Mouse (Mus musculus): Measurements from ENCODE around the gene Gfra4.

DNA sequence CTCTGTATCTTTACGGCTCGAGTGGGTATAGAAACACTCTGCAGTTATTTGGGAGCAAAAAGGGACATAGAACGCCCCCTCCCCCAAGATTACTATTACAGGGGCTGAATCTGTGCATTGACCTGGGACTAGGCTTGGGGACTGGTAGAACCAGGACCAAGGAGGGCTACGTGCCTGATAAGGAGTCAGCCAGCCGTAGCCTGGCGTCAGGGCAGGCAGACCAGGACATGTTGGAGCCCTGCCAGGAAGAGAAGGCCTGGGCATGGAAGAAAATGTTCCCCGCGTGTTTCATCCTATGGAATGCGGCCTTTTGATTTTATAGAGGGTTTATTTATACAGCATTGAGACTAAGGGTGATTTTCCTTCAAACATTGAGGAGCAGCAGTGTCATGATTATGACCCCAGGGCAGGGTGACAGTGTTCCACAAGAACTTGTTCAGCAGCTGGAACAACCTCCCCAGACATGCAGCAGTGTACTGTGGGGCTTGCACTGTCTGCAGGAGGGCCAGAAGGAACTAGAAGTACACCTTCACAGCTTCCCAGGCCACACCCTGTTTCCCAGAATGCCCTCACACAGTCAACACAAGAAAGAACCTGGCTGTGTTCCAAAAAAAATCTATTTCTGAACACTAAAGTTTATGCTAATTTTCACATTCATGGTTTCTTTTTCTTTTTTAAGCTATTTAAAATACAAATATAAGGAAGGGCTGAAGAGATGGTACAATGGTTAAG is 2.3 kb upstream of the Gfra4 start:
- TF ChIP-seq CTCF (conservative IDR thresholded peaks at IDR 0.05; ENCODE audit: low read length) (no peak), POU5F1 (IDR thresholded peaks at IDR 0.05; ENCODE audit: borderline replicate concordance, low read length) (no peak)

Data from E14TG2a.4 (cell line).